Mouse (Mus musculus): ENCODE measurements around the gene Magi3. TPM values are rescaled to one million over a fixed set of nuclear protein-coding genes. Genes with fewer than 3 reads are reported as not detected.
A peak's percentile ranks its signal among the peaks of the same experiment; 100 is the strongest.

Gene Magi3
- polyA plus RNA-seq, 1 experiment from 2014 or later, result 4.1 TPM

DNA sequence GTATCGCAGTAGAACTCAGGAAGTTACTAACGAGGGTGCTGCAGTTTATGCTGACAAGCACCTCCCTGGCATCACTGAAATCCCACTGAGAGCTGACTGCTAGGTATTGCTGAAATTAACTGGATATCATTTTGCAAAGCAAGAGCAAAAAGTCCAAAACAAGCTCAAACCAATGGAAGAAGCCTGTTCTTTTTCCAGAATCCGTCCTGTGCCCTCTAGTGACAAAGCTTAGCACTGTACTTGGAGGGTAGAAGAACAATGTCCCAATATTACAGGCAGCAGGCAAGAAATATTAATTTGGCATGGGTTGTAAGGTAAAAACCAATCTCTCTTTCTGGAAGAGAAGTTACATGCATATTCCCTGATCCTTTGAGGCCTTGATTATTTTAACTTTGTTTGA lies 118.5 kb downstream of the Magi3 start:
- H3K9me3 ChIP-seq (ENCODE audit: control insufficient read depth, low read length), result no peaks in the 10 kb centered on the region
- 79% methylated on average over 3 of the region's 3 CpGs for WGBS
- H3K27ac ChIP-seq (ENCODE audit: low read depth, low read length), result no peak overlapping the region
- no peak overlapping the region for H3K4me3 ChIP-seq (ENCODE audit: low read depth, low read length)
- H3K4me1 ChIP-seq (replicated peaks; ENCODE audit: control insufficient read depth, insufficient read depth, low read length), result no peaks in the 10 kb centered on the region
- no peaks in the 10 kb centered on the region for H3K36me3 ChIP-seq (ENCODE audit: control insufficient read depth, insufficient read depth, low read length)
- no peaks in the 10 kb centered on the region for H3K27me3 ChIP-seq (replicated peaks; ENCODE audit: control insufficient read depth, insufficient read depth, low read length)
- no peak overlapping the region for H3K9ac ChIP-seq (ENCODE audit: low read depth, low read length)
- DNase-seq (ENCODE audit: low spot score), result no peak
- ATAC-seq (replicated peaks; ENCODE audit: low FRiP score), result no peak
- H3K4me2 ChIP-seq, result no peak overlapping the region

DNA sequence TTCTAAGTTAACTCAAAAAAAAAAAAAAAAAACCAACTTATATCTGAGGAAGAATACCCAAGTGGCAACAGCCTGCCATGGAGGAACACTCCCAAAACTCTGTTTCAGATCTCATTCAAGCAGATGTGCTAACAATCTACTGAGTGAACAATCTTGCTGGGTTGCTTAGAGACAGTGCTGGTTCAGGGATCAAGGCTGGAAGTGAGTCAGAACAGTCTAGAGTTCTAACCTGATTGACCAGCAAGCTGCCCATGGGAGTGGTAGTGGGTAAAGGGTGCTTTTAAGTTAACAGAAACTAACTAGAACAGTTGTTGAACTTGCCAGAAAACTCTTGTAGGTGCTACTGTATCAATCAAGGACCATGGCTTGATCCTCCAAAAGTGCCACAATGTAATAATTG lies 118.9 kb downstream of the Magi3 start:
- Histone ChIP-seq H3K9me3 (ENCODE audit: control insufficient read depth, low read length) (no peaks in the 10 kb centered on the region), H3K4me1 (replicated peaks; ENCODE audit: control insufficient read depth, insufficient read depth, low read length) (no peaks in the 10 kb centered on the region), H3K9ac (ENCODE audit: low read depth, low read length) (no peak overlapping the region), H3K4me3 (ENCODE audit: low read depth, low read length) (no peak overlapping the region), H3K36me3 (ENCODE audit: control insufficient read depth, insufficient read depth, low read length) (no peaks in the 10 kb centered on the region), H3K27me3 (replicated peaks; ENCODE audit: control insufficient read depth, insufficient read depth, low read length) (no peaks in the 10 kb centered on the region), H3K4me2 (no peak overlapping the region), H3K27ac (ENCODE audit: low read depth, low read length) (no peak overlapping the region)
- no peak for ATAC-seq (replicated peaks; ENCODE audit: low FRiP score)
- no peak for DNase-seq (ENCODE audit: low spot score)

DNA sequence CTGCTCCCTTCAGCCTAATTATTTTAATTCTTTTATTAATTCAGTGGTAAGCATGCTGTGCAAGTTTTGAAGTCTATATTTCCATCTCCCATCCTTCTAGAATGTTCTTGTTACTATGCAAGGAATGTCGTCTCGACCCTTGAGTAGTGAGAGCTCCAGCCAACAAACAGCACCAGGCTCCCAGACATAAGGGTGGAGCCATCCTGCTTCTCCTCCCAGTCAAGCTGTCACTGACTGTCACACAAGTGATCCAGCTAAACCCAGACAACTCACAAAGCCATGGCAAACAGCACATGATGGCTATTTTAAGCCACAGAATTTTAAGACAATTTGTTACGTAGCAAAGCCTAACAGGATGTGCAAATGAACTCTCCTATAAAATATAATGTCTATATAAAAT lies 124.2 kb downstream of the Magi3 start:
- 66% methylated on average over 3 of the region's 3 CpGs for WGBS
- H3K4me2 ChIP-seq, result no peak overlapping the region

DNA sequence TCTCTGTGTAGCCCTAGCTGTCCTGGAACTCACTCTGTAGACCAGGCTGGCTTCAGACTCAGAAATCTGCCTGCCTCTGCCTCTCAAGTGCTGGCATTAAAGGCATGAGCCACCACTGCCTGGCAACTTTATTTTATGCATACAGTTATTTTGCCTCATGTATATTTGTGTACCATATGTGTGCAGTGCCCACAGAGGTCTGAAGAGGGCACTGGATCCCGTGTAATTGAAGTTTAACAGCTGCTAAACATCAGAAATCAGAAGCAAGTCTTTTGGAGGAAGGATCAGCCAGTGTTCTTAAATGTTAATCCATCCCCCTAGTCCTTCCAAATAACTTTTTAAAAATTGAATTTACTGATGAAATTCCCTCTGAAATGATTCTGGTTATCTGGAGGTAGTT lies 125.5 kb downstream of the Magi3 start:
- DNase-seq (ENCODE audit: low spot score), result no peak
- no peaks in the 10 kb centered on the region for H3K36me3 ChIP-seq (ENCODE audit: control insufficient read depth, insufficient read depth, low read length)
- WGBS, result 66% methylated on average over 1 of the region's 1 CpGs
- no peaks in the 10 kb centered on the region for H3K27me3 ChIP-seq (replicated peaks; ENCODE audit: control insufficient read depth, insufficient read depth, low read length)
- H3K4me1 ChIP-seq (replicated peaks; ENCODE audit: control insufficient read depth, insufficient read depth, low read length), result no peaks in the 10 kb centered on the region
- H3K27ac ChIP-seq (ENCODE audit: low read depth, low read length), result no peak overlapping the region
- H3K9ac ChIP-seq (ENCODE audit: low read depth, low read length), result no peak overlapping the region
- H3K9me3 ChIP-seq (ENCODE audit: control insufficient read depth, low read length), result no peaks in the 10 kb centered on the region
- no peak for ATAC-seq (replicated peaks; ENCODE audit: low FRiP score)
- H3K4me3 ChIP-seq (ENCODE audit: low read depth, low read length), result no peak overlapping the region
- H3K4me2 ChIP-seq, result no peak overlapping the region

More for the DNA sequence above, 124.2 kb downstream of the Magi3 start:
- H3K27ac ChIP-seq (ENCODE audit: low read depth, low read length), result no peak overlapping the region
- no peak for DNase-seq (ENCODE audit: low spot score)
- no peak overlapping the region for H3K4me3 ChIP-seq (ENCODE audit: low read depth, low read length)
- no peak overlapping the region for H3K9ac ChIP-seq (ENCODE audit: low read depth, low read length)
- H3K36me3 ChIP-seq (ENCODE audit: control insufficient read depth, insufficient read depth, low read length), result no peaks in the 10 kb centered on the region
- no peaks in the 10 kb centered on the region for H3K27me3 ChIP-seq (replicated peaks; ENCODE audit: control insufficient read depth, insufficient read depth, low read length)
- ATAC-seq (replicated peaks; ENCODE audit: low FRiP score), result no peak
- no peaks in the 10 kb centered on the region for H3K4me1 ChIP-seq (replicated peaks; ENCODE audit: control insufficient read depth, insufficient read depth, low read length)
- no peaks in the 10 kb centered on the region for H3K9me3 ChIP-seq (ENCODE audit: control insufficient read depth, low read length)

DNA sequence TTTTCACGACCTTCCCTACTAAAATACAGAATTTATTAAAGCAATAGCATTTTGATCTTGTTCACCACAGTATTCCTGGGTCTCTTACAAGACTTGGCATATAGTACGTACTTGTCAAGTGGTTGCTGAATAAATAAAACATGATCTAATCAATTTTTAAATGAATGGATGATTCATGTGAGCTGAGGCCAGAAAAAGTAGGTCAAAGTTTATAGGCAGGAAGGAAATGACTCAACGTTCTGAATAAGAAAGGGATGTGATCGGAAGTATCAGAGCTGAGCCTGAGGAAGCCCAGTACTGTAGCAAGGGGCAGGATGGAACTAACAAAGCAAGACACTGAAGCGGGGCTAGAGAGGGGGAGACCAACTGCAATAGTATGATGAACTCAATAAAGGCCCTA lies 127.4 kb downstream of the Magi3 start:
- H3K27me3 ChIP-seq (replicated peaks; ENCODE audit: control insufficient read depth, insufficient read depth, low read length), result no peaks in the 10 kb centered on the region
- H3K9ac ChIP-seq (ENCODE audit: low read depth, low read length), result no peak overlapping the region
- ATAC-seq (replicated peaks; ENCODE audit: low FRiP score), result no peak
- no peaks in the 10 kb centered on the region for H3K4me1 ChIP-seq (replicated peaks; ENCODE audit: control insufficient read depth, insufficient read depth, low read length)
- no peaks in the 10 kb centered on the region for H3K36me3 ChIP-seq (ENCODE audit: control insufficient read depth, insufficient read depth, low read length)
- H3K4me3 ChIP-seq (ENCODE audit: low read depth, low read length), result no peak overlapping the region
- 68% methylated on average over 5 of the region's 5 CpGs for WGBS
- H3K9me3 ChIP-seq (ENCODE audit: control insufficient read depth, low read length), result no peaks in the 10 kb centered on the region
- no peak for DNase-seq (ENCODE audit: low spot score)
- H3K4me2 ChIP-seq, result no peak overlapping the region
- H3K27ac ChIP-seq (ENCODE audit: low read depth, low read length), result no peak overlapping the region

DNA sequence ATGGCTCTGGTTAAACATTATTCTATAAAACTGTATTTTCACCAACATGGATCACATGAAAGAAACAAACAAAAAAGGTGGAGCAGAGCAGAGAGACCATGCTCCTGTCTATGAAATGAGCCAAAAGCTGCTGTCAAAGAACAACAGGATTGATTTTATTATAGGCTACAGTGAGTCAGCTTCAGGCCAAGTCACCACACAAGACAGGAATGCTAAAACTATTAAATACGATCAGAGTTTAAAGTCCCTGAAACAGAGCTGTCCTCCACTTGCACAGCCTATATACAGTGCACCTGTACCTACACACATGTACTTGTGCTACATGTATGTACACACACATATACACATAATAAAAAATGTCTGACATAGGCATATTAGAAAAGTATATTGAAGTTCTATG lies 138.1 kb downstream of the Magi3 start:
- Histone ChIP-seq H3K27me3 (replicated peaks; ENCODE audit: control insufficient read depth, insufficient read depth, low read length) (no peaks in the 10 kb centered on the region), H3K4me3 (ENCODE audit: low read depth, low read length) (no peak overlapping the region), H3K9me3 (ENCODE audit: control insufficient read depth, low read length) (no peaks in the 10 kb centered on the region), H3K9ac (ENCODE audit: low read depth, low read length) (no peak overlapping the region), H3K27ac (ENCODE audit: low read depth, low read length) (no peak overlapping the region), H3K36me3 (ENCODE audit: control insufficient read depth, insufficient read depth, low read length) (no peaks in the 10 kb centered on the region), H3K4me1 (replicated peaks; ENCODE audit: control insufficient read depth, insufficient read depth, low read length) (no peaks in the 10 kb centered on the region), H3K4me2 (no peak overlapping the region)
- DNase-seq (ENCODE audit: low spot score) (no peak), ATAC-seq (replicated peaks; ENCODE audit: low FRiP score) (no peak)
- 72% methylated on average over 1 of the region's 1 CpGs for WGBS

DNA sequence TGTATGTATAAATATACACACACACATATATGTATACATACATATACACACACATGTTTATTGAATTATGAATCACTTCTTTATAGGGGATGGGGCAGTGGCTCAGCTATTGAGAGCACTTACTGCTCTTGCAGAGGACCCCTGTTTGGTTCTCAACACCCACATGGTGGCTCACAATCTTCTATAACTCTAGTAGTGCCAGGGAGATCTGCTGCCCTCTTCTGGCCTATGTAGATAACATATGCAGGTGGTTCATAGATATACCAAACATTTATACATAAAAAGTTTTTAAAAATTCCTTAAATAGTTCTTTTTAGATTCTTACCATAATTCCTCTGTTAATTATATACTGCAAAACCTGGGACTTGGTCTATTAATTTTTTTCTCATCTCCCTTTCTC lies 141.4 kb downstream of the Magi3 start:
- Histone ChIP-seq H3K9ac (ENCODE audit: low read depth, low read length) (no peak overlapping the region), H3K4me3 (ENCODE audit: low read depth, low read length) (no peak overlapping the region), H3K4me1 (replicated peaks; ENCODE audit: control insufficient read depth, insufficient read depth, low read length) (no peaks in the 10 kb centered on the region), H3K27me3 (replicated peaks; ENCODE audit: control insufficient read depth, insufficient read depth, low read length) (no peaks in the 10 kb centered on the region), H3K9me3 (ENCODE audit: control insufficient read depth, low read length) (no peaks in the 10 kb centered on the region), H3K4me2 (no peak overlapping the region), H3K36me3 (ENCODE audit: control insufficient read depth, insufficient read depth, low read length) (no peaks in the 10 kb centered on the region), H3K27ac (ENCODE audit: low read depth, low read length) (no peak overlapping the region)
- no peak for DNase-seq (ENCODE audit: low spot score)
- ATAC-seq (replicated peaks; ENCODE audit: low FRiP score), result no peak

DNA sequence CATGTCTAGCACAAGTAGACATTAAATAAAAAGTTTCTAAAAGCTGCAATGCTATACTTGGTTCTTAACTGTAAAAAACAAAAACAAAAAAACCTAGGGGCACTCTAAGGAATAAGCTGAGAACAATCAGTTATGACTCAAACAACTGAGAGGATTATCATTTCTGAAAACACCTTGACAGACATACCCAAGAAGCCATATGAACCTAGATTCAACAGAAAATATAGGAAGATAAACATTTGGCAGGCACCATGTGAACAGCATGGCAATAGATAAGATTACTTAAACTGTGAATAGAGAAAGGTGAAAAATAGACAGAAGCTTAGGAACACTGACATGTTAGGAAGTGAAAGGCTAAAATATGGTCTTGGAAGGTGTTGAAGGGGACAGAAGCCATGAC lies 150.8 kb downstream of the Magi3 start:
- Histone ChIP-seq H3K27me3 (replicated peaks; ENCODE audit: control insufficient read depth, insufficient read depth, low read length) (no peaks in the 10 kb centered on the region), H3K4me2 (no peak overlapping the region), H3K9ac (ENCODE audit: low read depth, low read length) (no peak overlapping the region), H3K27ac (ENCODE audit: low read depth, low read length) (no peak overlapping the region), H3K4me1 (replicated peaks; ENCODE audit: control insufficient read depth, insufficient read depth, low read length) (0 out of 2 replicates have a peak, but pooled peaks cover 6% of the 10 kb centered on the region), H3K36me3 (ENCODE audit: control insufficient read depth, insufficient read depth, low read length) (no peaks in the 10 kb centered on the region), H3K9me3 (ENCODE audit: control insufficient read depth, low read length) (no peaks in the 10 kb centered on the region), H3K4me3 (ENCODE audit: low read depth, low read length) (no peak overlapping the region)
- DNase-seq (ENCODE audit: low spot score) (no peak), ATAC-seq (replicated peaks; ENCODE audit: low FRiP score) (peak; percentile 70)

DNA sequence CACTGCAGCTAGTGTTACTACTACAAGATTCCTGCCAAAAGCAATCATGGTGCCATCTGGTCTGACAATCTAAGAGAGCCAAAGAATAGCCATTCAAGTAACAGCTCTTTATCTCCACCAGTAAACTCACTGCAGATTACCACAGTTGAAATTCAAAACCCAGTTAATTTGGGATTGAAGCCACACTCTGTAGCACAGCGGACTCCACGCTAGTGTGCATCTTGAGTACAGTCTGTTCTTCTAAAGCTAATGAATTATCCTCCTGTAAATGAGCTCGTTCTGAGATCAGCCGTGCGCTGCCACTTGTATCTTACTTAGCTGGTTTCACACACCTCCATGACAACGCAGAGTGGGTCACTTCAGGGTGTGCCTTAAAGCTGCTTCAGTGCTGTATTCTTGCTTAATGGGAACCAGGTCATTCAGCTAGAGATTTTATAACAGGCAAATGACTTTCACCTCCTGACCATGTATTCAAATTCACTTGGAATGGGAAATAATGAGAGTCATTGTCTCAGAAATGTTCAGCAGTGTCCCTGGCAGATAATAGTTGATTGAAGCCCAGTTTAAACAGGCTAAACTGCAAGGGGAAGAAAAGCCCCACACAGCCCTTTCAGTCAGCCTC lies 161.1 kb downstream of the Magi3 start:
- Histone ChIP-seq H3K4me2 (no peak overlapping the region), H3K4me3 (ENCODE audit: low read depth, low read length) (no peak overlapping the region), H3K4me1 (replicated peaks; ENCODE audit: control insufficient read depth, insufficient read depth, low read length) (no peaks in the 10 kb centered on the region), H3K36me3 (ENCODE audit: control insufficient read depth, insufficient read depth, low read length) (no peaks in the 10 kb centered on the region), H3K9me3 (ENCODE audit: control insufficient read depth, low read length) (no peaks in the 10 kb centered on the region), H3K27me3 (replicated peaks; ENCODE audit: control insufficient read depth, insufficient read depth, low read length) (no peaks in the 10 kb centered on the region), H3K27ac (ENCODE audit: low read depth, low read length) (no peak overlapping the region), H3K9ac (ENCODE audit: low read depth, low read length) (no peak overlapping the region)
- ATAC-seq (replicated peaks; ENCODE audit: low FRiP score) (no peak), DNase-seq (ENCODE audit: low spot score) (no peak)
- WGBS, result 78% methylated on average over 6 of the region's 6 CpGs
